Mouse (Mus musculus): ENCODE measurements around the gene Ptbp1. TPM values are rescaled to one million over a fixed set of nuclear protein-coding genes. Genes with fewer than 3 reads are reported as not detected.

Ptbp1 gene
- polyA plus RNA-seq, 1 experiment from 2014 or later, result 202 TPM

DNA sequence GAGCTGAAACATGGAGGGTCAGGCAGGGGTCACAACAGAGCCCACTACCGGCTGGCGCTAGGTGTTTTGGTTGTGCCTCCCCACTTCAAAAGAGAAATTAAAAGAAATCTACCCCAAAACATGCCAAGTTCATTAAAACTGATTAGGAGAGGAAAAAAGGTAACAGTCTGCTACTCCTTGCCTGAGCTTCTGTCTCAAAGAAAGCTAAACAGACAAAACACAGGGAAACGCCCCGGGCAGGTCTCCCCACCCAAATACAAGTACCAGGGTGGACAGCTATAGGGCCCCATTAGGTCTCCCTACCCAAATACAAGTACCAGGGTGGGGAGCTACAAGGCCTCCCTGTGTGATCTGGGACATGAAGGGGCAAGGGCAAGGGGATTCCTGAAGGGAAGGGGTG, 56.3 kb downstream of the Ptbp1 start, which contains the start of gene Gm26602:
Gene Gm26602, plus strand, starts transcription at position 301 of the 400 bp plus-strand sequence.
- Histone ChIP-seq H3K4me3 (0 out of 2 replicates have a peak within 1 kb of the TSS, but pooled peaks have one; percentile 12), H3K36me3 (peaks cover 41% of the 10 kb centered on the region), H3K4me2 (replicated peaks) (no peak within 1 kb of the TSS; the same call in 1 of the 2 replicates), H3K27ac (replicated peaks) (peak within 1 kb of the TSS; percentile 76), H3K9ac (replicated peaks) (no peak within 1 kb of the TSS), H3K4me1 (peaks cover 27% of the 10 kb centered on the region), H3K27me3 (no peaks in the 10 kb centered on the region), H3K9me3 (no peaks in the 10 kb centered on the region)
- WGBS, result 96% methylated on average over 4 of the region's 4 CpGs
- ATAC-seq (ENCODE audit: low FRiP score, low read depth), result no peak

GRCm38 (mm10) chr10:79912412-79912811, 58.2 kb downstream of the Ptbp1 start:
- Histone ChIP-seq H3K9me3 (no peaks in the 10 kb centered on the region), H3K4me3 (no peak overlapping the region), H3K27me3 (peaks cover 4% of the 10 kb centered on the region), H3K4me2 (replicated peaks) (no peak overlapping the region), H3K4me1 (peaks cover 40% of the 10 kb centered on the region), H3K27ac (replicated peaks) (no peak overlapping the region), H3K9ac (replicated peaks) (no peak overlapping the region; the same call in 1 of the 2 replicates), H3K36me3 (peaks cover 26% of the 10 kb centered on the region)
- 76% methylated on average over 20 of the region's 20 CpGs for WGBS
- no peak for ATAC-seq (ENCODE audit: low FRiP score, low read depth)

Small RNA genes within 50 kb of the gene (microRNA-seq; reads per million reads assigned to microRNA genes)
- not detected for gene Mir6910

Other genes starting within 250 kb of the Ptbp1 start
- 0.04 and 0.08 TPM in 2 replicates for gene C2cd4c, start 240.4 kb upstream of the Ptbp1 start, polyA plus RNA-seq (2016; fragmentation: Nextera tagmentation; extraction: Ambion mirVana)
- 22.8 and 23.3 TPM in 2 replicates for gene Shc2, start 216.5 kb upstream of the Ptbp1 start, polyA plus RNA-seq (2016; fragmentation: Nextera tagmentation; extraction: Ambion mirVana)
- gene Odf3l2, start 208.7 kb upstream of the Ptbp1 start, polyA plus RNA-seq (2016; fragmentation: Nextera tagmentation; extraction: Ambion mirVana), result not detected in 2 replicates
- gene Madcam1, start 189.9 kb upstream of the Ptbp1 start, polyA plus RNA-seq (2016; fragmentation: Nextera tagmentation; extraction: Ambion mirVana), result 0.60 and 1.7 TPM in 2 replicates
- 62.4 and 72.3 TPM in 2 replicates for gene Tpgs1, start 185.1 kb upstream of the Ptbp1 start, polyA plus RNA-seq (2016; fragmentation: Nextera tagmentation; extraction: Ambion mirVana)
- 139 and 156 TPM in 2 replicates for gene Cdc34, start 172.2 kb upstream of the Ptbp1 start, polyA plus RNA-seq (2016; fragmentation: Nextera tagmentation; extraction: Ambion mirVana)
- 1.4 TPM in 2 replicates for gene Gzmm, start 165.4 kb upstream of the Ptbp1 start, polyA plus RNA-seq (2016; fragmentation: Nextera tagmentation; extraction: Ambion mirVana)
- gene Bsg, start 149.9 kb upstream of the Ptbp1 start, polyA plus RNA-seq (2016; fragmentation: Nextera tagmentation; extraction: Ambion mirVana), result 540 and 588 TPM in 2 replicates
- 0.18 and 0.25 TPM in 2 replicates for gene Hcn2, start 137.8 kb upstream of the Ptbp1 start, polyA plus RNA-seq (2016; fragmentation: Nextera tagmentation; extraction: Ambion mirVana)
- gene Polrmt, start 107.8 kb upstream of the Ptbp1 start, polyA plus RNA-seq (2016; fragmentation: Nextera tagmentation; extraction: Ambion mirVana), result 45.3 and 46.3 TPM in 2 replicates
- gene Fgf22, start 99.4 kb upstream of the Ptbp1 start, polyA plus RNA-seq (2016; fragmentation: Nextera tagmentation; extraction: Ambion mirVana), result 0.48 and 0.55 TPM in 2 replicates
- 98.8 and 104 TPM in 2 replicates for gene Rnf126, start 87.5 kb upstream of the Ptbp1 start, polyA plus RNA-seq (2016; fragmentation: Nextera tagmentation; extraction: Ambion mirVana)
- gene Fstl3, start 77.2 kb upstream of the Ptbp1 start, polyA plus RNA-seq (2016; fragmentation: Nextera tagmentation; extraction: Ambion mirVana), result 1.0 and 1.6 TPM in 2 replicates
- 0.27 TPM in 1 of 2 replicates, not detected in the other for gene Prss57, start 63.5 kb upstream of the Ptbp1 start, polyA plus RNA-seq (2016; fragmentation: Nextera tagmentation; extraction: Ambion mirVana)
- 198 and 204 TPM in 2 replicates for gene Palm, start 60.9 kb upstream of the Ptbp1 start, polyA plus RNA-seq (2016; fragmentation: Nextera tagmentation; extraction: Ambion mirVana)
- gene Misp, start 33.4 kb upstream of the Ptbp1 start, polyA plus RNA-seq (2016; fragmentation: Nextera tagmentation; extraction: Ambion mirVana), result 0.94 and 1.0 TPM in 2 replicates
- 14.3 and 16.7 TPM in 2 replicates for gene Prtn3, start 20.0 kb downstream of the Ptbp1 start, polyA plus RNA-seq (2016; fragmentation: Nextera tagmentation; extraction: Ambion mirVana)
- gene Plppr3, start 20.2 kb downstream of the Ptbp1 start, polyA plus RNA-seq (2016; fragmentation: Nextera tagmentation; extraction: Ambion mirVana), result 296 and 302 TPM in 2 replicates
- gene Elane, start 31.8 kb downstream of the Ptbp1 start, polyA plus RNA-seq (2016; fragmentation: Nextera tagmentation; extraction: Ambion mirVana), result not detected in 2 replicates
- gene Cfd, start 36.4 kb downstream of the Ptbp1 start, polyA plus RNA-seq (2016; fragmentation: Nextera tagmentation; extraction: Ambion mirVana), result not detected in 2 replicates
- gene Med16, start 54.5 kb downstream of the Ptbp1 start, polyA plus RNA-seq (2016; fragmentation: Nextera tagmentation; extraction: Ambion mirVana), result 65.4 and 68.4 TPM in 2 replicates
- gene Gm26602, start 56.4 kb downstream of the Ptbp1 start, polyA plus RNA-seq (2016; fragmentation: Nextera tagmentation; extraction: Ambion mirVana), result 27.9 and 34.2 TPM in 2 replicates
- gene Kiss1r, start 62.5 kb downstream of the Ptbp1 start, polyA plus RNA-seq (2016; fragmentation: Nextera tagmentation; extraction: Ambion mirVana), result 1.4 and 1.5 TPM in 2 replicates
- 157 and 167 TPM in 2 replicates for gene R3hdm4, start 66.8 kb downstream of the Ptbp1 start, polyA plus RNA-seq (2016; fragmentation: Nextera tagmentation; extraction: Ambion mirVana)
- 4.0 and 5.6 TPM in 2 replicates for gene Arid3a, start 72.6 kb downstream of the Ptbp1 start, polyA plus RNA-seq (2016; fragmentation: Nextera tagmentation; extraction: Ambion mirVana)
- gene Wdr18, start 105.7 kb downstream of the Ptbp1 start, polyA plus RNA-seq (2016; fragmentation: Nextera tagmentation; extraction: Ambion mirVana), result 90.4 and 97.0 TPM in 2 replicates
- 0.39 and 0.54 TPM in 2 replicates for gene Grin3b, start 116.3 kb downstream of the Ptbp1 start, polyA plus RNA-seq (2016; fragmentation: Nextera tagmentation; extraction: Ambion mirVana)
- 19.3 and 20.9 TPM in 2 replicates for gene Tmem259, start 129.9 kb downstream of the Ptbp1 start, polyA plus RNA-seq (2016; fragmentation: Nextera tagmentation; extraction: Ambion mirVana)
- gene Cnn2, start 134.2 kb downstream of the Ptbp1 start, polyA plus RNA-seq (2016; fragmentation: Nextera tagmentation; extraction: Ambion mirVana), result 109 and 168 TPM in 2 replicates
- 7.6 and 8.5 TPM in 2 replicates for gene Abca7, start 142.1 kb downstream of the Ptbp1 start, polyA plus RNA-seq (2016; fragmentation: Nextera tagmentation; extraction: Ambion mirVana)
- gene Arhgap45, start 162.2 kb downstream of the Ptbp1 start, polyA plus RNA-seq (2016; fragmentation: Nextera tagmentation; extraction: Ambion mirVana), result 4.5 and 5.6 TPM in 2 replicates
- 172 and 173 TPM in 2 replicates for gene Polr2e, start 185.4 kb downstream of the Ptbp1 start, polyA plus RNA-seq (2016; fragmentation: Nextera tagmentation; extraction: Ambion mirVana)
- 483 and 524 TPM in 2 replicates for gene Gpx4, start 192.7 kb downstream of the Ptbp1 start, polyA plus RNA-seq (2016; fragmentation: Nextera tagmentation; extraction: Ambion mirVana)

Measured in midbrain, embryonic 12.5 days (tissue).